Mouse (Mus musculus): ENCODE data around the gene Sufu.

- no peak for TF ChIP-seq CTCF (IDR thresholded peaks at IDR 0.05)
- no peak for TF ChIP-seq EP300 (IDR thresholded peaks at IDR 0.05)
Measured at GRCm38 (mm10) chr19:46425266-46425665, 28.6 kb downstream of the Sufu start.
